Comparison of ENCODE assay signal across 30 mouse cellular contexts in genomic region chr11:28327878-28328277, GRCm38 (mm10). TPM values are rescaled to one million over a fixed set of nuclear protein-coding genes. Genes with fewer than 3 reads are reported as not detected.
"Had no signal": no experiment of that assay in that cellular context is flagged by ENCODE, and none has a peak within 500 bp of the region (broad histone marks: within the 10 kb centered on the region; RNA-seq: fewer than 3 reads in every experiment).

No protein-coding gene starts in this region.

- H3K9ac ChIP-seq: embryonic facial prominence, embryonic 12.5 days; embryonic facial prominence, embryonic 13.5 days; embryonic facial prominence, embryonic 15.5 days; forebrain, embryonic 12.5 days; forebrain, embryonic 13.5 days; forebrain, embryonic 15.5 days; forebrain, postnatal 0 days had no signal

- DNase-seq: cerebellum, adult 2 months; cerebellum, adult 8-10 months; cerebellum, adult 9-10 months; cerebellum, adult 9-11 months; cerebellum, postnatal 10 days; cerebellum, postnatal 25 days; cerebellum, postnatal 36 days; embryo, embryonic 11 days; forebrain, postnatal 0 days; gastrocnemius, adult 2 months; gastrocnemius, postnatal 10 days; gastrocnemius, postnatal 14 days; gastrocnemius, postnatal 25 days; gastrocnemius, postnatal 36 days; heart, adult 11 months; heart, adult 18-20 months; heart, adult 2 months had no signal

- H3K36me3 ChIP-seq: embryonic facial prominence, embryonic 10.5 days; embryonic facial prominence, embryonic 12.5 days; embryonic facial prominence, embryonic 13.5 days; embryonic facial prominence, embryonic 15.5 days; forebrain, embryonic 10.5 days; forebrain, embryonic 12.5 days; forebrain, embryonic 15.5 days had no signal

- H3K4me2 ChIP-seq: embryonic facial prominence, embryonic 12.5 days; embryonic facial prominence, embryonic 13.5 days; embryonic facial prominence, embryonic 15.5 days; forebrain, embryonic 12.5 days; forebrain, embryonic 13.5 days; forebrain, embryonic 15.5 days had no signal

- H3K4me1 ChIP-seq: embryonic facial prominence, embryonic 10.5 days; embryonic facial prominence, embryonic 12.5 days; embryonic facial prominence, embryonic 13.5 days; embryonic facial prominence, embryonic 15.5 days; forebrain, embryonic 10.5 days; forebrain, embryonic 12.5 days; forebrain, embryonic 13.5 days; forebrain, embryonic 15.5 days had no signal

- H3K9me3 ChIP-seq: embryonic facial prominence, embryonic 10.5 days; embryonic facial prominence, embryonic 12.5 days; embryonic facial prominence, embryonic 13.5 days; embryonic facial prominence, embryonic 15.5 days; forebrain, embryonic 10.5 days; forebrain, embryonic 12.5 days; forebrain, embryonic 13.5 days had no signal

- H3K4me3 ChIP-seq: embryonic facial prominence, embryonic 10.5 days; embryonic facial prominence, embryonic 12.5 days; embryonic facial prominence, embryonic 13.5 days; embryonic facial prominence, embryonic 15.5 days; erythroblast, embryonic 14.5 days; forebrain, embryonic 10.5 days; forebrain, embryonic 12.5 days; forebrain, embryonic 13.5 days; forebrain, embryonic 15.5 days; gastrocnemius, adult 2 months; heart, adult 2 months had no signal

- H3K27me3 ChIP-seq: embryonic facial prominence, embryonic 12.5 days; embryonic facial prominence, embryonic 13.5 days; embryonic facial prominence, embryonic 15.5 days; forebrain, embryonic 12.5 days; forebrain, embryonic 13.5 days; forebrain, embryonic 15.5 days had no signal

- ATAC-seq: forebrain, embryonic 13.5 days; forebrain, embryonic 14.5 days; forebrain, embryonic 15.5 days; forebrain, embryonic 16.5 days; forebrain, postnatal 0 days had no signal

- H3K27ac ChIP-seq: embryonic facial prominence, embryonic 10.5 days; embryonic facial prominence, embryonic 12.5 days; embryonic facial prominence, embryonic 13.5 days; embryonic facial prominence, embryonic 15.5 days; forebrain, embryonic 10.5 days; forebrain, embryonic 12.5 days; forebrain, embryonic 13.5 days; forebrain, embryonic 15.5 days; gastrocnemius, adult 2 months; heart, adult 2 months had no signal

RNA-seq across cellular contexts. Expression of gene Gm6685, which starts 11.8 kb away (rescaled TPM):
- total RNA-seq: forebrain, postnatal 0 days had no signal
- polyA plus RNA-seq: embryonic facial prominence, embryonic 11.5 days; embryonic facial prominence, embryonic 13.5 days; embryonic facial prominence, embryonic 14.5 days; forebrain, embryonic 10.5 days; forebrain, embryonic 12.5 days; forebrain, embryonic 13.5 days; forebrain, embryonic 14.5 days; forebrain, embryonic 15.5 days; forebrain, embryonic 16.5 days; forebrain, postnatal 0 days had no signal
